Mouse (Mus musculus): ENCODE measurements around the gene Saa2. TPM values are rescaled to one million over a fixed set of nuclear protein-coding genes. Genes with fewer than 3 reads are reported as not detected.
"Not testable (repeated sequence)": the region's sequence is repeated elsewhere in the genome, so short reads cannot be mapped to it uniquely, and the experiment has no call there.

Saa2 gene
- polyA plus RNA-seq, 1 experiment from 2014 or later, result not detected

DNA sequence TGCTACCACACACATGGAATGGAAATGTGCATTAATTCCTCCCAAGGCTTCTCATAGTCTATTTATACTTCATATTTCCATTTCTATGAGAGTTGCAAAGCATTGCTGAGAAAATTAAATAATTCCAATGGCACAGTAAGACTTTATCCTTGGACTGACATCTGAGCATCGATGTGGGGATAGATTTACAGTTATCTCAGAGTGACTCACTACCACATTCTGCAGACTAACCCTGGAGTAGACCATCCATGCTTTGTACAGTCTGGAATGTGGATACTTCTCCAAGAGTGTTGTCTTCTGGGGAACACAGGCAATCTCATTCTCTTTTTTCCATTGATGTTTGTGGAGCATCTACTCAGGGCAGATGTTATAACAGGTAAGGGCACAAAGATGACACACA, 24.0 kb upstream of the Saa2 start:
- H3K9me3 ChIP-seq, result no peaks in the 10 kb centered on the region
- H3K27me3 ChIP-seq, result no peaks in the 10 kb centered on the region
- no peak overlapping the region for H3K4me2 ChIP-seq (replicated peaks)
- H3K27ac ChIP-seq, result no peak overlapping the region
- no peak overlapping the region for H3K9ac ChIP-seq (replicated peaks)
- no peak for ATAC-seq
- H3K4me3 ChIP-seq (replicated peaks), result no peak overlapping the region
- no peaks in the 10 kb centered on the region for H3K4me1 ChIP-seq (replicated peaks)
- no peaks in the 10 kb centered on the region for H3K36me3 ChIP-seq
- WGBS, result 86% methylated on average over 1 of the region's 1 CpGs

DNA sequence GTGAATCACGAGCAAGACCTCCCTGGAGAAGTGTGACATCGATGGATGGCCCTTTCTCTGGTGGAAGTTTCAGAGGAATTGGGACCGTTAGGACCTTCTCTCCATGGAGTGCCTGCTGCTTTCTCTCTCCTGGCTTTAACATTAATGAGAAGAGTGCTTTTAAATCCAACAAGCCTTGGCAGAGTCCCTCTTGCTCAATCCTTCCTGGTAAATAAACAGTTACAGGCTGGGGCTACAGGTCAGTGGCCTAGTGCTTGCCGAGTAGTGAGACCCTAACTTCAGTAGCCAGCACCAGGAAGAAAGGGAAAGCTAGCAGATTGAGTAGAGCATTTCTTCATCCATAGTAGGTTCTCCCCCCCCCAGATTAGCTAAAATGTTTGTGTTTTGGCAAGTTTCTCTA, 19.1 kb upstream of the Saa2 start, which contains the start of gene Saa4:
Saa4 (minus strand) TSS at position 146 of the 400 bp plus-strand sequence.
- Histone ChIP-seq H3K4me1 (replicated peaks) (no peaks in the 10 kb centered on the region), H3K27ac (no peak within 1 kb of the TSS), H3K9me3 (no peaks in the 10 kb centered on the region), H3K9ac (replicated peaks) (no peak within 1 kb of the TSS), H3K4me3 (replicated peaks) (no peak within 1 kb of the TSS), H3K36me3 (no peaks in the 10 kb centered on the region), H3K4me2 (replicated peaks) (no peak within 1 kb of the TSS), H3K27me3 (no peaks in the 10 kb centered on the region)
- ATAC-seq, result no peak
- 92% methylated on average over 4 of the region's 4 CpGs for WGBS

DNA sequence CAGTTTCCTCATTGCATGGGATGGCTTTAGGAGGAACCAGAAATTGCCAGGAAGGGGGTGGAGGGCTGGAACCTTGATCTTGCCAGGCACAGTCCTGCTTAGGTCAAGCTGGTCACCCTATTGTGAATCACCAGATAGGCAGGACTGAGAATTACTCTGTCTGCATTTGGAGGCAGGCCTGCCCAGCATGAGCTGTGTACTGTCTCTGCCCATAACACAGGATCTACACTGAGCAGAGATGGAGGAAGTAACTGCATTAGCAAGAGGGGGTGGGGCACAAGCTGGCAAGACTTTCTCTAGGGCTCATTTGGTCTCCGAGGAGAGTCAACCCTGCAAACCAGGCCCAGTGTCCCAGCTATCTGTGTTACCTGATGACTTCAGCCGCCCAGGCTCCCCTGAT, 16.6 kb upstream of the Saa2 start:
- H3K36me3 ChIP-seq, result no peaks in the 10 kb centered on the region
- no peak for ATAC-seq
- WGBS, result 88% methylated on average over 2 of the region's 2 CpGs

DNA sequence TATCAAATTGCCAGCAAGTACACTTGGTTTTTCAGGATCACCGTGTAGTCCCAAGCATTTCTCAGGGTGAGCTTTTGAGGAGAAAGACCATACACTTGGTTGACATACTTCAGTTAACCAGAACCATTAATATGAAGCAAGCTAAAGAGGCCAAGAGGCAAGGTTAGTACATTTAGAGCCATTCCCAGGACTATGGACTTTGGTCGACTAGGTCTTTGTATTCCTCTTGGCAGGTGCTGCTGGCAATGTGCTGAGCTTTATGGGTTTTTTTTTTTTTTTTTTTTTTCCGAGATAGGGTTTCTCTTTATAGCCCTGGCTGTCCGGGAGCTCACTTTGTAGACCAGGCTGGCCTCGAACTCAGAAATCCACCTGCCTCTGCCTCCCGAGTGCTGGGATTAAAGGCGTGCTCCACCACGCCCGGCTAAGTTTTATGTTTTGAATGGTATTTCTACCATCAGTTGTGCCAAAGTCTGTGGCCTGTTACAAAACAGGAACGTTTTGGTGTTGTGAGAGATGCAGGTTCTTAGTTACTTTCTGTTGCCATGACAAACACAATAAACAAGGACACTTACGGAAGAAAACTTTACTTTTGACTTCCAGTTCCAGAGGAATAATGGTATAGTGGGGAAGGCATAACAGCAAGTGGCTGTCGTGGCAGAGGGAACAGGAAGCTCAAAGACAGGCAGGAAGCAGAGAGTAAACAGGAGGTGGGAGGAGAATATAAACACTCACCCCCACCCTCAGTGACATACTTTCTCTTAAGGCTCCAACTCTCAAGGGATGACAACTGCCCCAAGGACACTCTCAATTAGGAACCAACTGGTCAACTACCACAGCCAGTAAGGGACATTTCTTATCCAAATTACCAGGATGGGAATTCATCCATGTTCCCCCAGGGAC, 12.8 kb upstream of the Saa2 start:
- Histone ChIP-seq H3K36me3 (no peaks in the 10 kb centered on the region), H3K27ac (no peak overlapping the region), H3K4me2 (replicated peaks) (no peak overlapping the region), H3K4me1 (replicated peaks) (no peaks in the 10 kb centered on the region), H3K4me3 (replicated peaks) (no peak overlapping the region), H3K9me3 (no peaks in the 10 kb centered on the region), H3K9ac (replicated peaks) (no peak overlapping the region), H3K27me3 (no peaks in the 10 kb centered on the region)
- WGBS, result 89% methylated on average over 12 of the region's 12 CpGs
- ATAC-seq, result no peak

More for the DNA sequence above, 16.6 kb upstream of the Saa2 start:
- Histone ChIP-seq H3K27ac (no peak overlapping the region), H3K9ac (replicated peaks) (no peak overlapping the region), H3K4me2 (replicated peaks) (no peak overlapping the region), H3K4me3 (replicated peaks) (no peak overlapping the region), H3K27me3 (no peaks in the 10 kb centered on the region), H3K4me1 (replicated peaks) (no peaks in the 10 kb centered on the region), H3K9me3 (no peaks in the 10 kb centered on the region)

DNA sequence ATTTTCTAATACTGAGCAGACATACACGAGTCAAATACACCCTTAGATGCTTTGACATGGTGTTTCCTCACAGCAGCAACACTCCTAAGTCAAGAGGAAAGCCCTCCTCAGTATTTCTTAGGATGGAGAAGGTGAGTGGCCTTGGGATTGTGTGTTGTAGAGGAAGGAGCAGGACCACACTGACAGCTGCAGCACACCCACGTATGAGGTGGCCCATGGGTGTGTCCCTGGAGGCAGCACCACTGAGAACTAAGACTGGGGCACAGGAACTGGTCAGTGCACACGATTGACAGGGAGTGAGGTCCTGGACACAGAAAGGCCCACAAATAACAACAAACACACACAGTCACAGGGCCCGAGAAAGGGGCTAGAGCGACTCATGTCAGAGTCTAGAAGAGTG, 11.5 kb upstream of the Saa2 start:
- H3K4me3 ChIP-seq (replicated peaks); H3K27me3 ChIP-seq; H3K4me2 ChIP-seq (replicated peaks); H3K36me3 ChIP-seq; H3K4me1 ChIP-seq (replicated peaks); ATAC-seq; H3K27ac ChIP-seq; H3K9me3 ChIP-seq; H3K9ac ChIP-seq (replicated peaks): not testable (repeated sequence)
- 80% methylated on average over 5 of the region's 5 CpGs for WGBS

DNA sequence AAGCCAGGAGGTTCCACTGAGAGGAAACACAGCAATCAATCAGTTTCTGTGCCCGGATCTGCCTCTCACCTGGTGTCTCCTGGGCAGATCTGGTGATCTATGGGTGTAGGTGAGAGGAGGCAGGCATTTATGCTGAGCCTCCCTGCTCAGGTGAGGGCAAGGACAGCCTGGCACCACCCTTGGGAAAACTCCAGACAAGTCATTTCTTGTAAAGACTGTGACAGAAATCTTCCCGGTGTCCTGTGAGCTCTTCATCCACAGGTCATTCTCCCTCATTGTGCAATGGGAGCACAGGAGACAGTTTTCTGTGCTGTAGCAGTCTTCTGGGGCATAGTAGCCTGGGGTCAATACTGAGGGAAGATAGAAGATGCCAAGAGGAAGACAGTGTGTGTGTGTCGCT, 8.7 kb upstream of the Saa2 start, which contains the start of gene Saa1:
Saa1 (minus strand) TSS at position 101 of the 400 bp plus-strand sequence.
- H3K27me3 ChIP-seq; H3K9ac ChIP-seq (replicated peaks); H3K4me1 ChIP-seq (replicated peaks); H3K4me2 ChIP-seq (replicated peaks); H3K27ac ChIP-seq; ATAC-seq; H3K9me3 ChIP-seq; H3K36me3 ChIP-seq; H3K4me3 ChIP-seq (replicated peaks): not testable (repeated sequence)
- 85% methylated on average over 3 of the region's 3 CpGs for WGBS

DNA sequence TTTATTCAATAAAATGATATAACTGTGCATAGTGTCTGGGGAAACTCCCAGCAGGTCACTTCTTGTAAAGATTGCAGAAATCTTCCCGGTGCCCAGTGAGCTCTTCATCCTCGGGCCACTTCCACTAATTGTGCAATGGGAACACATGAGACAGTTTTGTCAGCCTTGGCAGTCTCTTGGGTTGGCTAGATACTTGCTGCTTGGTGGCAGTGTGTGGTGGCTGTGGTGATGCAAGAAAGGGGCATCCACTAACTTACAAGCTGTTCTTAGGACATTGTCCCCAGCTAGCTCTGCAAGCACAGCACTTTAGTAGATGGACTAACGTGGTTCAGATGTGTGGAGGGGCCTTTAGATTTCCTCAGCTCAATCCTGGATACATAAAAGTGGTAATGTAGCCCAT, 5.8 kb upstream of the Saa2 start:
- H3K27me3 ChIP-seq, result no peaks in the 10 kb centered on the region
- WGBS, result 90% methylated on average over 3 of the region's 3 CpGs
- H3K4me2 ChIP-seq (replicated peaks), result no peak overlapping the region

DNA sequence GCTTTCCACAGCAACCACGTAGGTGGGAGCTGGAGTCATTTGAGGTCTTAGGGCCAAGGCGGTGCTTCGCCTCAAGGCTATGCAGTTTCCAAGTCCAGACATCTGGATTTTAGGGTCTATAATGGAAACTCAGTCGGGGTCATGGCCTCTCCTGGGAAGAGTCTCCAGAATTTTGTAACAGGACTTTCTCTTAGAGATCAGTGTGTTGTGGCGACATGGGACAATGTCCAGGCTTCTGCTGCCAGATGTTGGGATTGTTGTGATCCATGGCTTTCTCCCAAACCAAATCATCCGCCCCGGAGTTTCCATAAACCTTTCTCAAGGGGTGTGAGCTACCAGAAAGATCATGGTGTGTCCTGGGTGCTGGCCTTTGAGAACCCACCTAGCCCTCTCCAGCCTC, 5.2 kb upstream of the Saa2 start:
- H3K4me1 ChIP-seq (replicated peaks), result peaks cover 4% of the 10 kb centered on the region; the same call in 1 of the 2 replicates
- no peaks in the 10 kb centered on the region for H3K36me3 ChIP-seq
- H3K27ac ChIP-seq, result no peak overlapping the region
- no peak overlapping the region for H3K4me3 ChIP-seq (replicated peaks)
- WGBS, result 93% methylated on average over 7 of the region's 7 CpGs
- no peak overlapping the region for H3K9ac ChIP-seq (replicated peaks)
- no peaks in the 10 kb centered on the region for H3K9me3 ChIP-seq
- no peak overlapping the region for H3K4me2 ChIP-seq (replicated peaks)
- ATAC-seq, result no peak
- H3K27me3 ChIP-seq, result no peaks in the 10 kb centered on the region

More for the DNA sequence above, 5.8 kb upstream of the Saa2 start:
- ATAC-seq, result no peak
- Histone ChIP-seq H3K4me1 (replicated peaks) (peaks cover 4% of the 10 kb centered on the region; the same call in 1 of the 2 replicates), H3K4me3 (replicated peaks) (no peak overlapping the region), H3K9me3 (no peaks in the 10 kb centered on the region), H3K9ac (replicated peaks) (no peak overlapping the region), H3K36me3 (no peaks in the 10 kb centered on the region), H3K27ac (no peak overlapping the region)

DNA sequence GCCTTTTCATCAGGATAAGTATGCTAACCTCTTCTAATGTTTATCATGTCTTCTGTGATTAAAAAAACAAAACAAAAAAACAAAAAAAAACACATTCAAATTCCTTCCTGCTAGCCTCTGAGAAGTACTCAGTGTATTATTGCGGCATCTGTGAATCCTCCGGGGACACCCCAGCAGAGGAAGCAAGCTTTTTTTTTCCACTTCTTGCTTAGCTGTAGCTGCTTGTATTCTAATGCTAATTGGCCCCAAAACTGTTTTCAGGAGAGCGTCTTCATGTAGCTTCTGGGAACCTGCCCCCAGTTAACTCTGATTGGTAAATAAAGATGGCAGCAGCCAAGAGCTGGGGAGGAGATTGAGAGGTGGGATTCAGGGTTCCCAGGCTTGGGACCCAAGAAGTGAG, 3.1 kb upstream of the Saa2 start:
- Histone ChIP-seq H3K9ac (replicated peaks) (no peak overlapping the region), H3K9me3 (no peaks in the 10 kb centered on the region), H3K36me3 (no peaks in the 10 kb centered on the region), H3K4me3 (replicated peaks) (no peak overlapping the region), H3K4me1 (replicated peaks) (peaks cover 4% of the 10 kb centered on the region; the same call in 1 of the 2 replicates), H3K27me3 (no peaks in the 10 kb centered on the region), H3K27ac (no peak overlapping the region), H3K4me2 (replicated peaks) (no peak overlapping the region)
- no peak for ATAC-seq
- 29% methylated on average over 3 of the region's 3 CpGs for WGBS

DNA sequence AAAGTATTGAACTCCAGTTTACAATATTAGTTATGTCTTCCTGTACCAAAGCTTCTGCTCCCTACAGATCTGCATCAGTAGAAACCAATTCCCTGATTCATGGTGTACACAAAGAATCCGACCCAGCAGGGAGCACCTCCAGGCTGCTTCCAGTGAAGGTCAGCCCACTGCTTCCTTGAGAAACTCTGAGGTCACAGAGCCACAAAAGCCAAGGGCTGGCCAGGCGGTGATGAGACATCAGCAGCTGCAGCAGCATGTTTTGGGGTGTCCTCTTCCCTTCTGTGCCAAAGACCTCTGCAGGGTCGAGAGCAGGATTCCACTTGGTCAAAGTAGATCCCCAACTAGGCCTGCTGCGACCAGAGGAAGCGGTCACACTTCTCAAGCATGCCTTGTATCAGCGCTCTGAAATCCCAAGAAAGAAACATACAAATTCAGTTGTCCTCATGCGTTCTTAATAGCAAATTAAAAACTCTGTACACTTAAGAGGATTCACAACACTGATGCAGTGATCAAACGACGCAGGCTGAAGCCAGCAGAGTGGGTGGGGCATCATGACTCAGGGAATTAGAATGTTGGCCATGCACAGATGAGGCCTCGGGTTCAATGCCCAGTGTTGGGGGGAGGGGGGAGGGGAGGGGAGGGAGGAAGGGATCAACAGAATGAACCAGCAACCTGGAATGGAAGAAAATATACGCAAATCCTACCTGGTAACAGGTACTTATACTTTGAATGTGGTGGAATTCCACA, 9.6 kb downstream of the Saa2 start:
- Histone ChIP-seq H3K9ac (replicated peaks) (no peak overlapping the region), H3K36me3 (peaks cover 70% of the 10 kb centered on the region), H3K4me2 (replicated peaks) (no peak overlapping the region), H3K4me3 (replicated peaks) (no peak overlapping the region), H3K27ac (no peak overlapping the region), H3K9me3 (no peaks in the 10 kb centered on the region), H3K27me3 (no peaks in the 10 kb centered on the region), H3K4me1 (replicated peaks) (no peaks in the 10 kb centered on the region)
- WGBS, result 72% methylated on average over 11 of the region's 11 CpGs
- ATAC-seq, result no peak

DNA sequence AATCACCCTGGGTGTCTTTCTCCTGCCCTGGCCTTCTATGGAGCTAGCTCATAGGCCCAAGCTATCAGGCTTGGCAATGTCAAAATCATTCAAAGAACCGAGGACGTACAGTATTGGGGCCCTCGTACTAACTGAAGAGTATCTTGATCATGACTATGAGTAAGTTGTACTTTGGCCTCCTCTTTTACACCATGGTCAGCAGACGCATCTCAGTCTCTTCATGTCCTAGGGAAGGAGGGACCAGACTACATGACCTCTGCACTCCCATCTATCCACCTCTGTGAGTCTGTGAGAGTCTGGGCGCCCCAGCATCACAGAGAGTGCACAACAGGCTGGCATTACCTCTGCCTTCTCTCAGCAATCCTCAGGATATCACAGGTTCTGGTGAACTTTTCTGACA, 11.0 kb downstream of the Saa2 start:
- WGBS, result 91% methylated on average over 5 of the region's 5 CpGs
- H3K4me3 ChIP-seq (replicated peaks), result no peak overlapping the region
- ATAC-seq, result no peak
- H3K27me3 ChIP-seq, result no peaks in the 10 kb centered on the region
- no peak overlapping the region for H3K27ac ChIP-seq
- H3K36me3 ChIP-seq, result peaks cover 81% of the 10 kb centered on the region
- no peaks in the 10 kb centered on the region for H3K4me1 ChIP-seq (replicated peaks)
- no peak overlapping the region for H3K9ac ChIP-seq (replicated peaks)
- H3K4me2 ChIP-seq (replicated peaks), result no peak overlapping the region
- H3K9me3 ChIP-seq, result no peaks in the 10 kb centered on the region

DNA sequence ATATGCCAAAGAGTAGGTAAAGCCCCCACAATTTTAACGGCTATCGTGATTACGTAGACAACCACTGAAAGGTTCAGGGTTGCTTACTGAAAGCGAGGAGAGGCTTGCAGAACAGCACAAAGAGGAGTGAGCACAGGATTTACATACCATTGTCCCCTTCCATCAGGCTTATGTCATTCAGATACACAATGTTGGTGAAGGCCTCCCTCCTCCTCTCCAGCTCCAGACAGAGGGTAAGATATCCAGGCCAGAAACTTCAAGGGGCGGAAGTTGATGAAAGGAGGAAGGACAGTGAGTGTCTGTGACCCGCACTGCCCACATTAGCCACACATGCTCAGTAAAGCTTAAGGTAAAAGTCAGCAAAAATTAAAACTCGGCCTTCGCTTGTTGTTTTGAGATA, 13.1 kb downstream of the Saa2 start:
- 57% methylated on average over 8 of the region's 8 CpGs for WGBS
- no peak overlapping the region for H3K9ac ChIP-seq (replicated peaks)

More for the DNA sequence above, 13.1 kb downstream of the Saa2 start:
- no peak overlapping the region for H3K4me2 ChIP-seq (replicated peaks)
- no peak for ATAC-seq
- no peak overlapping the region for H3K4me3 ChIP-seq (replicated peaks)
- H3K36me3 ChIP-seq, result peaks cover 88% of the 10 kb centered on the region
- H3K4me1 ChIP-seq (replicated peaks), result no peaks in the 10 kb centered on the region
- H3K9me3 ChIP-seq, result no peaks in the 10 kb centered on the region
- no peaks in the 10 kb centered on the region for H3K27me3 ChIP-seq
- H3K27ac ChIP-seq, result no peak overlapping the region
